Mouse (Mus musculus): ENCODE results near the gene Serinc5.

Serinc5 gene

GRCm38 (mm10) chr13:92610311-92611221 is at the start of gene Serinc5:
TSS of gene Serinc5 (plus strand) at chr13:92611091.
- DNase-seq (ENCODE audit: low read depth, low spot score): peak; percentile 94

GRCm38 (mm10) chr13:92576072-92576471 is 34.8 kb upstream of the Serinc5 start, which contains the start of gene Spz1:
TSS of gene Spz1 (minus strand) at chr13:92576172.
- DNase-seq (ENCODE audit: low read depth, low spot score): peak; percentile 14

GRCm38 (mm10) chr13:92576688-92577087 is 34.2 kb upstream of the Serinc5 start:
- peak; percentile 19 for DNase-seq (ENCODE audit: low read depth, low spot score)

- no peak for DNase-seq (ENCODE audit: low read depth, low spot score)
These were observed 32.7 kb upstream of the Serinc5 start for GRCm38 (mm10) chr13:92578210-92578609.

DNA sequence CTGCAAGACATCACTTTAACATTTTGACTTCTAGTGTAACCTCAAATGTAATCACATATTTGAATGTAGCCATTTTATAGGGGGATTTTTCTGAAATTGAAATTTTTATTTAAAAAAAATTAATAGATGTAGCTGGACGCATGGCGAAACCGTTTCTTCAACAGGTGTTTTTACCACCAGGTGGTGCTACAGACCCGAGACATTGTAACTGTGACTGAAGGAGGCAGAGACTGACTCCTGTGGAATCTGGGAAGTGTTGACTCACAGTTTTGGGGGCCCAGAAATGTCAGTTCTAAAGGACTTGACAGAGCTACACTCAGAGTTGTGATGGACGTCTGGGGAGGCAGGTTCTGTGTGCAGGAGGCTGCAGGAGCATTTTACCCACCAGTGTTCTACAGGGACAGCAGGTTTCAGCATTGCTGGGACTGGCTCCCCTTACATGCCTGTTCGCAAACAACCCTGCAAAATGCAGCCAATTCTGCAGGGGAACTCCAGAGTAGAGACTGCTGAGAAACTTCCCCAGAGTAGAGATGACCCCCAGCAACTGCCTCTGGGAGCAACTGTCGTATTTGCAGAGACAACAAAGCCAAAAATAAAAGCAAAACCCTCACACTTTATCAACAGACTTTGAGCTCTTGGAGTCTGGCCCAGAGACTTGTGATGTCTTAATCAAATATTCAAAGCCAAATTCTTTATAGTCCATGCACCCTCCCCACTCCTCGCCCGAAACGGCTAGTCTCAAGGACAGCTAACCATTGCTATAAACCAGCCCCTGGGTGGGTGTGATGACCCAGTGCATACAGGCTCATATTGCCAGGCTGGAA is 30.5 kb upstream of the Serinc5 start:
- DNase-seq (ENCODE audit: low read depth, low spot score): peak; percentile 59

DNA sequence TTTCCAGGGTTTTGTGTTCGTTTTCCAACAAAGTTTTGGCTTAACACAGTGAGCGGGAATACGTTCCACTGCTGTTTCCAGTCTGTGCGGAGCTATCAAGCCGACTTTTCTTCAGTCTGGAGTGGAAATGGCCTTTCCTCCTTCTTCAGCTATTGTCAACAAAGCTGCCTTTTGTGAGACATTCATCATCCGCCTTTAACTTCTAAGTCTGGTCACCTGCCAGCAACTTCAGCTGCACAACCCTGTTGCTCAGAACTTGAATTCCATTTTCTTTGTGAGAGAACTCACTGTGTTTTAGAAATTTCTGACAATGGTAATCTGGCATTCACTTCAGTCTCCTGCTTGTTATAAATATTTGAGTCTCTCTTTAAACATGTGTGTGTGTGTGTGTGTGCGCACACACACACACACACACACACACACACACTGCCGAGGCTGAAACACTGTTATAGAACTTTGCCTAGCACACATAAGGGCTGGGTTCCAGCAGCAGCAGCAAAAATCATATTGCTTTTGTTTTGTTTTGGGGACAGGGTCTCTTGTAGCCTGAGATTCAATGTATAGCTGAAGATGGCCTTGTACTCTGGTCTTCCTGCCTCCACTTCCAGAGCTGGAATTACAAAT is 26.7 kb upstream of the Serinc5 start:
- no peak for DNase-seq (ENCODE audit: low read depth, low spot score)

GRCm38 (mm10) chr13:92588704-92589103 is 22.2 kb upstream of the Serinc5 start:
- DNase-seq (ENCODE audit: low read depth, low spot score): no peak

- no peak for DNase-seq (ENCODE audit: low read depth, low spot score)
These were observed 21.6 kb upstream of the Serinc5 start for GRCm38 (mm10) chr13:92589255-92589654.

GRCm38 (mm10) chr13:92591225-92591624 is 19.7 kb upstream of the Serinc5 start:
- DNase-seq (ENCODE audit: low read depth, low spot score): no peak

DNA sequence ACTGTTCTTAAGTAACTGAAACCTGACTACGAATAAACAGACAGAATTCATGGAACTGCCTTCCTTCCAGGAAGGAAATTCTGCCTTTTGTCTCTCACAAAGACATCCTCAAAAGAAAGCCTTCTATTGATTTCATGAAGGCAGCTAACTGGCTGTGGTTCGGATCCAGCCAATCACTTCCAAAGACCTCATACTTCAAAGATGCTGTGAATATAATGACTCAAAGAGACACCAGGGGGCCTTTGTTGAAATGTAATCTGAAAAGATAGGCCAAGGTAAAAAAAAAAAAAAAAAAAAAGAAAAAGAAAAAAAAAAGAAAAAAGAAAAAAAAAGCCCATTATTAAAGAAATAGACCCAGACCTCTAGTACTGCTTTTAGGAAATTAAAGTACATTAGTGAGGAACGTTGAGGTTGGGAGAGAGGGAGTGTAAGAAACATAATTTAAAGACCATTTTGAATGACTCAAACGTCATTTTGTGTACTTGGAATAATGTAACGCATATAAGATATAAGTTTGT is 18.6 kb upstream of the Serinc5 start:
- DNase-seq (ENCODE audit: low read depth, low spot score): no peak

- DNase-seq (ENCODE audit: low read depth, low spot score): no peak
These were observed 17.9 kb upstream of the Serinc5 start for GRCm38 (mm10) chr13:92592786-92593635.

DNA sequence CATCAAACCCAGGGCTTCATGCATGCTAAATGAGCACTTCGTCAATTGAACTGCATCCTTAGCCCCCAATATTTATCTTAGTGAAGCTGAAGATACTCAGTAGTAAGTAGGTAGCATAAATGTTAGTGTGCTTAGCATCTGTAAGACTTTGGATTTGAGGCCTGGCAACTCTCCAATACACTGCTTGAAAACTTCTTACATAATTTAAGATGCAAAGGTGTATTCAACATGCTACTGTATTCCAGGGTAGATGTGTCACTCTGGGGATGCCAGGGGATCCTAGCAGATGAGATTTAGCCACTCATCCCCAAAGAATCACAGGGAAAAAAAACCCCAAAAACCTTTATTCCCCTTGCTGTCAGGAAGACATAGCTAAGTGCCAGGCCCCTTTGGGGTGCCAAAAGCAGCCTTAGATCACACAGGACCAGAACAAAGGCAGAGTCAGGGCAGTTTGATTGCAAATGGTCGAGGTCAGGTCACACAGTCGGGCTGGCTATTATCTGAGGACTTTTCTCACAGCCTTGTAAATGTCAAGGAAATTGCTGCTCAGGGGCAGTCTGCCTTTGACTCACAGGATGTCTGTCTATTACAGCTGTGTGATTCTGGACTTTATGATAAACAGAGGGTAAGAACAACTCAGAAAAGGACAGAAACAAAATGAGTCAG is 17.0 kb upstream of the Serinc5 start:
- no peak for DNase-seq (ENCODE audit: low read depth, low spot score)

DNA sequence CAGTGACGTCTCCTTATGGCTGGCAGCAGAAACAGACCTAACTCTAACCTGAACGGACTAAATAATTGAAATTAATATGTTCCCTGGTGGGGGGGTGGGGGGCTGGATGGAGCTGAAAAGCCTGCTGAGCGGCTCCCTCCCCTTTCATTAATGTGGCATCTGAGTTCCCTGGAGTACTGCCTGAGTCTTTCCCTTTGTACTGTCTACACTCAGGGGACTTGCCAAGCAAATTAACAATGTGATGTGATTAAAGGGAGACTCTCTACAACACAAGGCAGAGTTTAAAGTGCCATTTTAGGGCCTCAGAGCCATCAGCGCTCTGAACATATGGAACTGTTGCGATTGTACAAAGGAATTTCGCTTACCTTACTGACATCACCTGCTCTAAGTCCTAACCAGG is 16.4 kb upstream of the Serinc5 start:
- DNase-seq (ENCODE audit: low read depth, low spot score): no peak

- DNase-seq (ENCODE audit: low read depth, low spot score): no peak
These were observed 16.0 kb upstream of the Serinc5 start for GRCm38 (mm10) chr13:92594907-92595306.

- no peak for DNase-seq (ENCODE audit: low read depth, low spot score)
These were observed 15.5 kb upstream of the Serinc5 start for GRCm38 (mm10) chr13:92595424-92595823.

DNA sequence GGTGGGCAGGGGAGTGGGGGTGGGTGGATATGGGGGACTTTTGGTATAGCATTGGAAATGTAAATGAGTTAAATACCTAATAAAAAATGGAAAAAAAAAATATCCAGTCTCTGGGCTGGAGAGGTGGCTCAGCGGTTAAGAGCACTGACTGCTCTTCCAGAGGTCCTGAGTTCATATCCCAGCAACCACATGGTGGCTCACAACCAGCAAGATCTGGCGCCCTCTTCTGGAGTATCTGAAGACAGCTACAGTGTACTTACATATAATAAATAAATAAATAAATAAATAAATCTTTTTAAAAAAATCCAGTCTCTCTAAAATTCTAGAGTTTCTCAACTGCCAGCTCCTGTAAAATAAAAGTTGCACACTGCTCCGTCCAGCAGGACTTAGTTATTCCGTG is 5.6 kb upstream of the Serinc5 start:
- DNase-seq (ENCODE audit: low read depth, low spot score): peak; percentile 32

DNA sequence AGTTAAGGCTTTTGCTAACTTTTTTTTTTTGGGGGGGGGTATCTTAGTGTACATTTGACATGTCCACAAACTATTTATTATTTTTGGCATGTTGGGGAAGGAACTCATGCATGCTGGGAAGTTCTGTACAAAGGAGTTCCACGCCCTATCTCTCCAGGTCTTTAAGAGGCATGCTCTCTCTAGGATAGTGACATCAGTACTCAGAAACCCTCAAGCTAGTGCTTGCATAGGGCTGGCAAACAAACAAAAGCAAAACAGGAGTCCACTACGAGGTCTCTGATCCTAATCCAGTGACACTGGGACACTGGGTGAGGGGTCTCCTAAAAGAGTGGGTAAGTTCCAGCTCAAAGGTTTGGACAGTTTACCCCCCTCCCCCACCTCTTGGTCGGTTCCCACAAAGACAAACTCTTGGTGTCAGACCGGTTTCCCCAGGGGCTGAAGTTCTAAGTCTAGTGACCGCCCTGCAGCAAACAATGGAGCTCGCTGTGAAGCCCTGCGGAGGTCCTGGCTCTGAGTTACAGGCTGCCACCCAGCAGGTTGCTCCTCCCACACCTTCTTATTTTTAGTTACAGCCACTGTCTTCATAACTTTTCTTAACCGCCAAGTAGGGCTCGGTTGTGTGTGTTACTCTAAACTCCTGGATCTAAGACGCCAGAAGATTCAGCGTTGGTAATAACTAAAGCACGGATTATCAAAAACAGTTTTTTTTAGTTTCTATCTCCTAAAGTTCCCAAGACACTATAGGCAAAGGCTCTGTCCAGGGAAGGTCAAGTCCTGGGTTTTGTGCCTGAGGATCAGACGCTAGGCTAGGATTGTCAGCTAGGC is 1.2 kb upstream of the Serinc5 start:
- peak; percentile 64 for DNase-seq (ENCODE audit: low read depth, low spot score)

GRCm38 (mm10) chr13:92611254-92611784 is 428 bp downstream of the Serinc5 start:
- DNase-seq (ENCODE audit: low read depth, low spot score): no peak

DNA sequence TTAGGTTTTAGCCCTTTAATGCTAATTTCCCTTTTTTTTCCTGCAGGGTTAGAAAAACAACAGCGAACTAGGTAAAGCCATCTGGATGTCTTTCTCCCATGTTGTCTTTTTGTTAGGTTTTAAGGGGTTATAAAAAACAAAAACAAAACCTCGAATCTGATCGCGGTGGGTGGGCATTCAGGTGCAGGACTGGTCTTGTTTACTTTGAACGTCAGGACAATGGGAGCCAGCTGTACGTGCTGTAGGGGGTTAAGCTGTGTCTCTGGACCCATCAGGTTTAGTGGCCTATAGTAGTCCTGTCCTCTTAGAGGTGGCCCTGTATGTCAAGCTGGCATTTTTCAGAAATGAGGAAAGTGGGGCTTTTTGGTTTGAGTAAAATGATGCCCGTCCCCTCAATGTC is 1.0 kb downstream of the Serinc5 start:
- peak; percentile 44 for DNase-seq (ENCODE audit: low read depth, low spot score)
